Mouse (Mus musculus) heart, postnatal 0 days (tissue): ENCODE data around the gene Hist1h4h.
"Not testable (repeated sequence)": the region's sequence is repeated elsewhere in the genome, so short reads cannot be mapped to it uniquely, and the experiment has no call there.

ENCODE experiments used
- CTCF ChIP-seq: IDR thresholded peaks from 2 replicates; pipeline ENCODE4 v1.5.1; 2016; ENCODE audit warnings: antibody characterized with exemption, control low read depth, low read depth
- EP300 ChIP-seq: IDR thresholded peaks from 2 replicates; pipeline ENCODE4 v1.6.1; 2016; ENCODE audit warnings: antibody characterized with exemption, low read depth

GRCm38 (mm10) chr13:23542999-23543607, 12.3 kb downstream of the Hist1h4h start, which contains the start of gene Hist1h2bh:
- TF ChIP-seq CTCF, EP300: not testable (repeated sequence)
